Mouse (Mus musculus) T-helper 2 cell (primary cell): ENCODE measurements around the gene Gm47841.

ENCODE experiments used
- in situ Hi-C: fragments of 300-600 bp; cut with MboI, MseI; formaldehyde crosslinking; loops from one replicate; pipeline ENCODE4 v1.15.1; 2025; ENCODE audit warnings: high pct_unique_total_duplicates

The Gm47841 gene

DNA sequence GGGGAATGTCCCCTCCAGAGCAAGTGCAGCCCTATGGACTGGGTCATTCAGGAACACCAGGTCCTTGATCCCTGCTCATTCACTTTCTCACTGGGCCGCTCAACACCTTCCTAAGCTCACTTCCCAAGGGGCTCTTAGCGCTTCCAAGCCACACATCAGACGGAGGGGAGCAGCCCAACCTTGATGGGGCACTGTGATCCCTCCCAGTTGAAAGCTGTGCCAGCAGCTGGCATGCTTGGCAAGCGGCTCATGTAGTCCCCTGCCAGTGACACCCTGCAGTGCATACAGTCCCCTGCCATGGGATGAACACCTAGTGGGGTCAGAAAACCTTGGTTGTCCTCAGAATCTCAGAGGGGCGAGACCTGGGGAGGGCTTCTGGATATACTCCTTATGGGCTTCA is 26.9 kb upstream of the Gm47841 start:
- in situ Hi-C loops = no loop called here

DNA sequence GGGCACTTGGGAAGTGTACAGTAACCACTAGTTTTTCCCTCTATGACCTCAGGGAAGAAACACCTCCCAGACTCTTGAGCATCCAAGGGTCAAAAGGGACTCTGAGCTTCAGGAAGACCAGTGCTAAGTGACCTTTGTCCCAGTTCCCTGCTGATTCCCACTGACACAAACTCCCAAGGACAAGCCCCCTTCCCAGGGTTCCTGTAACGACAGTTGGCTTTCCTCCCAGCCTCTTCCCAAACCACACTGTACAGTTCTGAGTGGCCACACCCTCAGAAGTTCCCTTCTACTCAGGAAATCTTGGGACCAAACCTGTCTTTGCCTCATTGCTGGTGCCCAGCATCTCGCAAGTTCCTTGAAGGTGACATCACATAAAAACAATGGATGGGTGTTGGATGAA is 25.5 kb upstream of the Gm47841 start:
- in situ Hi-C loops = no loop called here

DNA sequence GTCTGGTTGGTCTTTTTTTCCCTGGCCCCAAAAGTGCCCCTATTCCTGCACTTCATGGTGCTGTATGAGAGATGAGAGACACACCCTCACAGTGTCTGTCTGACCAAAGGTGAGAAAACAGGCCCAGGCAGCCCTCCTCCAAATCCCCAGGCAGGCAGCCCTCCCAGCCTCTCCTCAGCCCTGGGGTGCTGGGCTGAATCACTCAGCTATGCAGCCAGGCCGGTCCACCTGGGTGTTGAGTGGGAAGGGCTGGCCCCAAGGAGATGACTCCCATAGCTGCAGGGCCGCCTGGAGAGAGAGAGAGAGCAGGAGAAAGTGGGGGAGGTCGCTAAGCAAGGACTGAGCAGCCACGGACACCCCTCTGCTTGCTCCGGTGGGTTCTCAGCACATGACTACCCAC is 23.6 kb upstream of the Gm47841 start:
- in situ Hi-C loops = no loop called here

DNA sequence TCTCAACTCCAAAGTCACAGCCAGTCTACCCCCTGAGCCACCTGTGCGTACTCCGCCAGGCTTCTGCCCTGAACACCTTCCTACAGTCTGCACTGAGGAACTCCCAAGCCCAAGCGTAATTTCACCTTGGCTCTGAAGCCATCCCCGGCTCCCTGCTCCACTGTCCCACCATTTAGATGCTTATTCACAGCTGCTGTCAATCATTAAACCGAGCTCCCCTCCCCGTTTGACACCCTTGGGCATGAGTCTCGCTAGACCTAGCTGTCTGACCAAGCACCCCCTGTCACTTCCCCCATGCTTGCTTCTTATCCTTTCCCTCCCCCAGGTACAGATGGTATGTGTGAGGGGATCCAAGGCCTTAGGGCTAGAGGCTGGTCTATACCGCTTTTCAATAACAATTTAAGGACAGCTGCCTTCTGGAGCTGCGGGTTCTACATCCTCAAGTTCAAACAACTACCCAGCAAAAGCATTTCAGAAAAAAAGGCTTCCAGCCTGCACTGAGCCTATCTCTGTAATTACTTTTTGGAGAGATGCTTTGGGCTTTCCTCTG is 22.5 kb upstream of the Gm47841 start:
- in situ Hi-C loops = no loop called here

DNA sequence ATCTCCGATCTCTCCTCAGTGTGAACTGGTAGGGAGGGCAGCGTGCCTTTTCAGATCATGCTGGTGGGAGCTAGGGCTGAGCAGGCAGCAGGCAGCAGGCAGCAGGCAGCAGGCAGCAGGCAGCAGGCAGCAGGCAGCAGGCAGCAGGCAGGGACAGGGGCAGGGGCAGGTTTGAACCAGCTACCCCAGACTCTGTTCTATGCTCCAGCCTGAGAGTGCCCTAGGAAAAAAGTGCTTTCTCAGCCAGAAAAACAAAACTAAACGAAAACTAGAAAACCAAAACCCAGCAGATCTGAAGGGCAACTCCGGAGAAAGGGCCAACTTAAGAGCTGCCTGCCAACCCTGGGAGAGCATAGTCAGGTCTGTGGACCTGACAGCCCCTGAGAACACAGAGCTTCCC is 21.5 kb upstream of the Gm47841 start:
- in situ Hi-C loops = no loop called here

DNA sequence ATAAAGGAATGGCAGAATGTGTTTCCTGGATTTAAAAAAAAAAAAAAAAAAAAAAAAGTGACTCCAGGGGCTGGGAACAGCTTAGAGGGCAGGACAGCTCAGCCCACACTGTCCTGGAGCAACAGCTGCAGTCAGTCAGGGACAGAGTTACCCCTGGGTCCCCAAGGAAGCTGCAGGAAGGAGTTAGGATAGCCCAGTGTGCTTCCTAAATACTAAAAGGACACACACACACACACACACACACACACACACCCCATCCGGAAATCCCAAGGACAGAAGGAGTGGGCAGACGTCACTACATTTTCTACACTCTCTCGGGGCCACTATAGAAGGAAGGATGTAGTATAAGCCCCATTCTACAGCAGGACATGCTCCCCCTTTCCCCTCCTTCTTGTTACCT is 20.8 kb upstream of the Gm47841 start:
- in situ Hi-C loops = no loop called here

DNA sequence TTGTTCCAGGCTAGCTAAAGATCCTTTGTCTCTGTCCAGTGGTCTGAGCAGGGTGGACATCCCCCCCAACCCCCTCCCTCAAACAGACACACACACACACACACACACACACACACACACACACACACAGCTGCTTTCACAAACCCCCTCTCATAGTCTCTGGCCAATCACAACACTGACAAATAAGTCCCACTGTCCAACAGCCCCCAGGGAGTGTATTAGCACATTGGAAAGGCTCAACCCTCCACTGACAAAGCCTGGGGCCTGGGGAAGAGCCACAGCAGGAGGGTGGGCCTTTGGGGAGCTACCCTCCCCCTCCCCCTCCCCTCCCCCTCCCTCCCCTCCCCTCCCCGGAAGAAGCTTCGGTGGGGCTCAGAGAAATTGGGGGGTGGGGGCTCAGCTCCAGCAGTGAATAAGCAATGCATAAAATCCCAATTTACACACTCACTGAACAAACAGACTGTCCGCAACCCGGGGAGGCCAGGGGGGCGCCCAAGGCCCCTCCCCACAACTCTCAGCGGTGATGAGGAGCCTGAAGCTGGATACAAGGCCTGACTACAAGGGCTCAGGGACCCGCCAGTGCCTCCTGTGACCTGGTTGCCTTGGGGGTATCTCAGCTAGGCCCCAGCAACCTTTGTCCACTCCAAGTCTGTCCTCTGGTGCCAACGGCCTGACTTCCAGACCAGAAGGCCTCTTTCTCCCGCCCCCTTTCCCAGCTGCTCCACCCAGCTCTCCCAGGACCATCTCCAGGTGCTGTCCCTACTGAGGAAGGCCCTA is 19.9 kb upstream of the Gm47841 start:
- in situ Hi-C loops = no loop called here

DNA sequence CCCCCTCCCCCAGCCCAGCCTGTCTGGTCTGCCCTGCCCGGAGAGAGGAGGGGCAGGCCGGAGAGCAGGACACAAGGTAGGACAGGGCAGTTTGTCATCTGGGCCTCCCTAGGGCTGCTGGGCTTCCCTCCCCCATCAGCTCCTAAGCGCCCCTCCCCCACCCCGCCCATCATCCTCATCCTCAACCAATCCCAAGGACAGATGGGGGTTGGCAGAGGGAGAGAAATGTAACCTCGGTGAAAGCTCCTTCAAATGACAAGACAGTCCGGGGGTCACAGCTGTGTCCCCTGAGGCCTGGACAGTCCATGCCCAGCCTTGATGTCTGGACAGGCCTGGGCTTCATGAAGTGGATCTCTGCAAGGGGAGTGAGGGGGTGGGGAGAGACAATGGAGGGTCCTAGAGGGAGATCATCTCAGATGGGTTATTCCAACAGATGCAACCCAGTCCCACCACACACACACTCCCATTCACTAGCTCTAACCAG is 19.2 kb upstream of the Gm47841 start:
- in situ Hi-C loops = no loop called here

DNA sequence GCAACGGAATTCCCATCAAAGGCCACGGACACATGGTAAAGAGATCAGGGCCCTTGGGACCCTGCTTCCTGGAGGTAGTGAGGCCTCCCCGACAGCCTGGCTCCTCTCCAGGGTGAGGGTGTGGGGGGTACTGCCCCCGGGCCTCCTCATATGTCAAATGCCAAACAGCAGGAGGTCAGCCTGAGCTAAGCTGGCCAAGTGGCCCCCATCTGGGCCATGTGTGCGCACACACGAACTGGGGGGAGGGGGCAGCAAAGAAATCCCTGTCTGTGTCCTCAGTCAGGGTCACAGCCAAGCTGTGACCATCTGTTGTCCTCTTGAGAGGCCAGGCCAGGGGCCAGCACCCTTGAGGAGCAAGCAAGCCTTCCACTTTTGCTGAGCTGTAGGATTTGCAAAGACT is 17.9 kb upstream of the Gm47841 start:
- in situ Hi-C loops = no loop called here

DNA sequence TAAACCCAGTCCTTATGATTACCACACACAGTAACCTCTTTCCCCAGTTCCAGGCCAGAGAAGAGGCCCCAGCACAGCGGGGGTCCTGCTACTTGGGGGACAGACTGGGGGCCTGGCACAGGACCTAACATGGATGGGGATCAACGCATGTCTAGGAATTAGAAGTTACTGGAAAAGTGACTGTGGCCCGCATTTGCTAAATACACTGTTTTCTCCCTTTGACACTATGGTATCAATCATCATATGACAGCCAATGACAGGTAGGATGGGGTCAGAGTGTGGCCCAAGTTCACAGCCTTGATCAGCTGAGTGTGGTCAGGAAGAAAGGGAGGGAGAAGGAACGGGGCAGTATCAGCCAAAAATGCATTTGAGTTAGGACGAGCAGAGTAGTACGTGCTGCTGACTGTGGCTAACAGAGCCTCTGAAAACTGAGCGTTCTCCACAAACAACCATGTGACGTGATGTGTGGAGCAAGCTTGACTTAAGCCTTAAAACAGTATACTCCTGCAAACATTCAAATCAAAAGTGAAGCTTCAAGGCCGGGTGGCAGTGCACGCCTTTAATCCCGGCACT is 13.2 kb upstream of the Gm47841 start:
- in situ Hi-C loops = no loop called here

DNA sequence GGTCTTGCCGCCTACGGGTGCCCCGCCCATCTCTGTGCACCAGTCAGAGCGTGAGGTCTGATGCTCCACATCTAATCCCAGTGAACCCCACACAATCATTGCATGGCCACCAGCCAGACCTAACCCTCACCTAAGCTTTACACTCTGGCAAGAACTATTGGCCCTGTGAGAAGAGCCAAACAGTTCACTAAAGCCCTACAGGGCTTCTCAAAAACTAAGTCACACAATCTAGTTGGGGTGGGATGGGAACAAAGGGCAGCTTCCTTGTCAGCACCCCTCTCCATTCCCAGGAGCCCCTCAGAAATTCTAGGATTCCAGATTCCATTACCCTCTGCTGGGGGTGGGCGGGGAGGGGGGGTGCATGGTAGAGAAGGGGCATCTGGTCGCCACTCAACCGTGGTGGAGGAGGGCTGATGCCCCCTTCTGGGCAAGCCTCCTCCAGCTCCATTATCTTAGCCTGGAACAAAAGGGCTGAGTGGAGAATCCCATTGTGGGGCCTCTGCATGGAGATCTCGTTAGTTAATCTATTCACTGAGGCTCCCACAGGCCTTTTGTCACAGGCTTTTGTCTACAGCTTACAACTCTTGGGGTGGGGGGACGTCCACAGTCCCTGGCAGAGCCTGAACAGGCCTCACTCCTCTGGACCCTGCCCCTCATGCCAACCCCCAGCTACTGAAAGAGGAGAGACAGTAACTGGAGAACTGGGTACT is 12.5 kb upstream of the Gm47841 start:
- in situ Hi-C loops = no loop called here

DNA sequence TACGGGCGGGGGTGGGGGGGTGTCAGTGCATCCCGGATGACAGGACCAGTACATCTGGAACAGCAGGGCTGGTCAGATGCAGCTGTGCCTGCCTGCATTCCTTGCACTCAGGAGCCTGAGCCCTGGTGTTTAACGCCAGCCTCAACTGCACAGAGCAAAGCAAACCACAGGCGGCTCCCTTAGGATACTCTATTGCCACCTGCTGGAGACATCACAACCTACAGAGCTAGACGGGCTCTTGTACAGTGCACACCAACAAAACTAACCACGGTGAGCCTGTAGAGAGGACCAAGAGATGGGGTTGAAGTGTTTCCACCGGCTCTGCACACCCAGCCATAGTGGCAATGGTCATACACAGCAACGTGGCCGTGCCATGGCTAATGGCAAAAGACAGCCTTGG is 9.0 kb upstream of the Gm47841 start:
- in situ Hi-C loops = no loop called here

DNA sequence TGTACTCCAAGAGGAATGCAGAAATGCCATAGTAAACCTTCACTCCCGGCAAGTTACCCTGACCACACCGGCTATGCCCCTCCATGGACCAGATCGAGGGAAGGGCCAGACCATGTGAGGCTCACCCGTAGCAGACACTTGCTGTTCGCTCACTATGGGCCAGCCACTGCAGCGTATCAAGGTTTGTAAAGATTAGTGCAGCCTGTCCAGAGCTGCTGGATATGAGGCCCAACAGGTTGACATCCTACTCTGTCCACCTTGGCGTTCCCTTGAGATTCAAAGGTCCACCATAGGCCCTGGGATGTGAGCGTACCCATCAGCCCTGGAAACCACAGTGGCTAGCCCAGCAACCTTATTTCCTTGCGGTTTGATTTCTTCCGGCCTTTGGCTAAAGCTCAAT is 7.3 kb upstream of the Gm47841 start:
- in situ Hi-C loops = no loop called here

DNA sequence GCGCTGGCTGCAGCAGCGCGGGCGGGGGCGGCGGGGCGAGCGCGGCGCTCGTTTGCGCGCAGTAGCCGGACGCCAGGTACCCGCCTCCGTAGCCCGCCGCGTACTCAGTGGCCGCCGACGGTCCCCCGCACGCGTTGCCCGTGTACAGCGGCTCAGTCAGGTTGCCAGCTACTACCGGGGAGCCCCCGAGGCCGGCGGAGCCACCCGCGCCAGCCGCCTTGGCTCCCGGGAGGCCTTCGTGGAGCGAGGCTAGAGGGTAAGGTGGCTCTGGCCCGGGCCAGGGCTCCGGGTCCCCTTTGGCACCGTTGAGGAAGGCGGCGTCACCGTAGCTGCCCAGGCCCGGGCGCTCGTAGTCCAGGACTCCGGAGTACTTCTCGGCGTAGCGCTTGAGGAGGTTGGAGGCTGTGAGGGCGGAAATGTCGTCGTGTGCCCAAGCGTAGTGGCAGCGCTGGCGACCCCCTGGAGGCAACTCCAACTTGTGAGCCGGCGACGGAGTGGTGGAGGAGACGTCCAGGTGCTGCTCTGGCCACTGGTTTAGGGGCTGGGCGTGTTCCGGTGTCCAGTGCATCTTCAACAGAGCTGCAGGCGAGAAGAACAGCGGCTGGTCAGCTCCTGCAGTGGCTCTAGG is 6.7 kb upstream of the Gm47841 start:
- in situ Hi-C loops = no loop called here

DNA sequence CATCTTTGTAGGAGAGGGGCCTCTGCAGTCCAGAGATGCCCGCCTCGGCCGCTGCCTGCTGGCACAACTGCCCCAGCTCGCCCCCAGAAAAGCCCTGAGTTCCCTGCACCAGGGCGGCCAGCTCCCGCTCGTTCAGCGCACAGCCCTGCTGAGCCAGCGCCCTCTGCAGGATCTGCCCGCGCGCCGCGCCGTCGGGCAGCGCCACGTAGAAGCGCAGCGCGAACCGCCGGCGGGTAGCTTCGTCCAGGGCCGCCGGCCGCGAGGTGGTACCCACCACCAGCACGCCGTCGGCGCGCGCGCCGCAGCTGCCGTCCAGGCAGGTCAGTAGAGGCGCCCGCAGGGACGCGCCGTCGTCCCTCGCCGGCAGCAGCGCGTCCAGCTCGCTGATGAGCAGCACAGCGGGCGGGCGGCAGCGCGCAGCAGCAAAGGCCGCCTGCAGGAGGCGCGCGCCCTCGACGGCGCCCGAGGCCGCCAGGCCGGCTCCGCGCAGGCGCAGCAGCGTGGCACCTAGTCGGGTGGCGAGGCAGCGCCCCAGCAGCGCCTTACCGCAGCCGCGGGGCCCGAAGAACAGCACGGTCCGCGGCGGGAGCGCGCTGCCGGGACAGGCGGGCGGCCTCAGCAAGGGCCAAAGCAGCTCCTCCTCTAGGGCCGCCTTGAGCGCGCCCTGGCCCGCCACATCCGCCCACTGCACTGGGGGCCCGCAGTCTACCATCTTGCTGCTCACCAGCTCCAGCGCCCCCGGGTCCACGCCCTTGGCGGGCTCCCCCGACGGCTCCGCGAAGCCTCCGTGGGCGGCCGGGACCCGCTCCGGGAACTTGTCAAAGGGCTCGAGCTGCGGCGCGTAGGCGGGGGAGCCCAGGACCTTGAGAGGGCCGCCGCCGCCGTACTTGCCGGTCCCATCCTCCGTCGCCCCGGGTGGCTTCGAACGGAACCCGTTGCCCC is 5.6 kb upstream of the Gm47841 start:
- in situ Hi-C loops = no loop called here

DNA sequence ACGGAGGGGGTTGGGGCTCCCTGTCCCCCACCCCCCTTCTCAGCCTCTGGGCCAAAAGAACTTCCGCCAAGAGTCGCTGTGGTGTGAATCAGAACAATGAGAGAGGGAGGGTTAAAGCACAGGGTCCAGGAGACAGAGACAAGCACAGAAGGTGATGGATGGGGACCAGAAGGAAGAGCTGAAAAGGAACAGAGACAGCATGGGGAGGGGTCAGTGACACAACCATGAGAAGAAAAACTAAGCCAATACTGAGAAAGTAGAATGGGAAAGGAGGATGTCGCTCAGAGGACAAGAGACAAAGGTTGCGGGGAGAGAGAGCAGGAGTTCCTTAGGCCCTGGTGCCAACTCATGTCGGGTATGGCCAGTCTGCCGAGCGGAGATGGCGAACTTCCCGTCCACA is 4.7 kb upstream of the Gm47841 start:
- in situ Hi-C loops = no loop called here

DNA sequence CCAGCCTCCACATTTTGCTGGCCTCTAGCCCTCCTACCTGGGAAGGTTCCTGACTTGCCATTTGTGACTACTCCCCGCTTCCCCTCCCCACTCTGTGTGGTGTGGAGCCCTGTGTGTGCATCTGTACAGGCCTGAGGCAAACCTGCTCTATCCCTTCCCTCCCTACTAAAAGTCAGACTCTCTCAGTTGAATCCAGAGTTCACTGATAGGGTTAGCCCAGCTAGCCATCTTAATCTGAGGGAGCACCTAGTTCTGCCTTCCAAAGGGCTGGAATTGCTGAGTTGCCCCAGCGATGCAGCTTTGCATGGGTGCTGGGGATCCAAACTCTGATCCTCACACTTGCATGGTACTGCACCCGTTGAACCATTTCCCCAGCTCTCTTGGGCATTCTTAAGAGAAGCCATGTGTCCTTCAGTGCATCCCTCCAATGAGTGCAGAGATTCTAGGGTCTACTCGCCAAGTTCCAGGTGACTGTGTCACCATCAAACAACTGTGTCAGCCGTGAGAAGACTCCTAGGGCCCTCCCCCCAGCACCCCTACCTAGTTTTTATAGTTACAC is 1.2 kb upstream of the Gm47841 start:
- in situ Hi-C loops = no loop called here

DNA sequence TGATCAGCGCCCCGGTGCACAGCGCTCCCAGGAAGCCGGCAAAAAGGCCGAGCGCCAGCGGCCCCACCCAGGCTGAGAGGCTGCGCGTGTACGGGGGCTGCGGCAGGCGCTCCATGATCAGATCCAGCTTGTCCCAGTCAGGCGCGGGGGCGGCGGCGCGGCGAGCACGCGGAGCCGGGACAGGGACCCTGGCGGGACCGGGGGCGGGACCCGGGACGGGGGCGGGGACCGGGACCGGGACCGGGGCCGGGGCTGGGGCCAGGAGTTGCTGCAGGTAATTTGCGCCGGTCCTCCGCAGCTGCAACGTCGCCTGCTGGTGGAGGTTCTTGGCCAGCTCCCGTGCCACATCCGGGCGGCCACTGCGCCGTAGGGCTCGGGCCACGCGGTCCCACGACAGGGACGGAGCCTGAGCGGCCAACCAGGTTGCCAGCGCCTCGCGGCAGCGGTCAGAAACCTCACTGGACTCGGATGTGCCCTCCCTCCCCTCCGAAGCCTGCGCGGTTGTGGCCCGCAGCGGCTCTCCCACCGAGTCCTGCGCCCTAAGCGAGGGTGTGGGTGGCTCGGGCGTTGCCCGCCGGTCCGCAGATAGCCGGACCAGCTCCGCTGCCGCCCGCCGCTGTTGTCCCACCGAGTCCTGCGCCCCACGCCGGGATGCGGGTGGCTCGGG is 537 bp downstream of the Gm47841 start:
- in situ Hi-C loops = no loop called here

DNA sequence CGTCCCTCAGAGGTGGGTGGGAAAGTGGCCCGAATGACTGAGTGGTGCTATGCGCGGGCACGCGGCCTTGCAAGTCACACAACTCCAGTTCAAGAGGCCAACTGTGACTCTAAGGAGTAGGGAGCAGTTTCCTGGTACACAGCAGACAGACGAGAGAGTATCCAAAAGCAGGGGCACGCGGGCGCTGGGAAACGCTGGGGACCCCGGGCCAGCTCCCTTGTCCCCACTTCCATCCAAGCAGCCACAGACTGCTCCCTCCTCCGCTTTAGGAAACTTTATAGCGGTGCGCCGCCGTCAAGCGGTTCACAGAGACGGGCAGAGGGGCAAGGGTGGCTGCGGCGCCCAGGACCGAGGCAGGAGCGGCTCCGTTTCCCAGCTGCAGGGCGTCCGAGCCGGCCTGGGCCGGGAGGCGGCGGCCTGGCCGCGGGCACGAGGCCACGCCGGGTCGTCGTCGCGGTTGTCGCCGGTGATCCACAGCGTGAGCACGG is 1.1 kb downstream of the Gm47841 start:
- in situ Hi-C loops = no loop called here

DNA sequence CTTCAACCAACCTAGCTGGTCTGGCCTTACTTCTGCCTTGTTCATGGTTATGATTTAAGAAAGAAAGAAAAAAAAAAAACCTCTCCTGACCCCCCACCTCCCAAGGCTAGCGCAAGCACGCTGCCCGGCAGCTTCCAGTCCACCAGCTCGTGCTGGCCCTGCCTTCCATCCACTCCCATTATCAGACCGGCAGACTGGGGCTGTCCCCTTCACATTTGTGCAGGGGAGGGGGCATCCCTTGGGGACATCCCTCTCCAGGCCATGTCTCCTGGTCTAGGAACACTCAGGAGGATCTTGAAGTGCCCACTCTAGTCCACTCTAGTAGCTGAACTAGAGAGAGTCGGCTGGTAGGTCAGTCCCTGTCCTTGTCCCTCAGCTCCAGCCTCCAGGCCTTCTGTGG is 2.7 kb downstream of the Gm47841 start:
- in situ Hi-C loops = no loop called here
